Mouse (Mus musculus) liver, embryonic 14.5 days (tissue): ENCODE data around the gene Phlda2. TPM values are rescaled to one million over a fixed set of nuclear protein-coding genes. Genes with fewer than 3 reads are reported as not detected.

Experiments
- ATAC-seq: fragments of 200-750 bp; cut with Nextera tagmentation; 2 replicates; pipeline ENCODE4 v1.8.0; 2017; ENCODE audit warnings: moderate number of reproducible peaks, mild to moderate bottlenecking, moderate library complexity; ENCODE audit not compliant: insufficient read depth
- DNase-seq, 3 experiments: peaks; one replicate each; pipeline ENCODE4 v3.0.0-alpha.2; 2012 to 2013; ENCODE audit warnings: low read depth in 3 of 3, low spot score in 3 of 3
- H3K27ac ChIP-seq: fragments of 300-500 bp; sonication (generic); 2 replicates; pipeline ENCODE4 v1.5.1; 2014; ENCODE audit warnings: moderate library complexity, mild to moderate bottlenecking, control low read depth, inconsistent platforms
- H3K27me3 ChIP-seq: fragments of 300-500 bp; sonication (generic); 2 replicates; pipeline ENCODE4 v1.6.1; 2014; ENCODE audit warnings: mild to moderate bottlenecking, low read length, moderate library complexity; ENCODE audit not compliant: control insufficient read depth, insufficient read depth
- H3K36me3 ChIP-seq: fragments of 300-500 bp; sonication (generic); replicated peaks from 2 replicates; pipeline ENCODE4 v1.6.1; 2014; ENCODE audit warnings: low read depth; ENCODE audit not compliant: control insufficient read depth, insufficient read depth
- H3K4me1 ChIP-seq, 2 experiments: fragments of 200-500 bp in 1 of 2; fragments of 300-500 bp in 1 of 2; sonication (generic) in 1 of 2; replicated peaks; 2 replicates each; pipeline ENCODE4 v1.6.1; 2012 to 2014; ENCODE audit warnings: antibody characterized with exemption in 1 of 2, inconsistent platforms in 1 of 2, low read length in 1 of 2; ENCODE audit not compliant: control insufficient read depth in 2 of 2, insufficient read depth in 2 of 2
- H3K4me2 ChIP-seq: fragments of 300-500 bp; sonication (generic); 2 replicates; pipeline ENCODE4 v1.6.1; 2014; ENCODE audit warnings: low read depth, mild to moderate bottlenecking, control low read depth, moderate library complexity
- H3K4me3 ChIP-seq, 2 experiments: fragments of 200-500 bp in 1 of 2; fragments of 300-500 bp in 1 of 2; sonication (generic) in 1 of 2; 2 replicates each; pipeline ENCODE4 v1.5.1; 2012 to 2014; ENCODE audit warnings: low read depth in 2 of 2, low read length in 2 of 2, mild to moderate bottlenecking in 2 of 2, control low read depth in 1 of 2, inconsistent platforms in 1 of 2, moderate library complexity in 1 of 2; ENCODE audit not compliant: insufficient read depth in 1 of 2
- H3K9ac ChIP-seq: fragments of 300-500 bp; sonication (generic); replicated peaks from 2 replicates; pipeline ENCODE4 v1.6.1; 2014; ENCODE audit warnings: mild to moderate bottlenecking, control low read depth, moderate library complexity
- H3K9me3 ChIP-seq: fragments of 300-500 bp; sonication (generic); 2 replicates; pipeline ENCODE4 v1.6.1; 2016; ENCODE audit warnings: low read length, mixed read lengths; ENCODE audit not compliant: control insufficient read depth
- CTCF ChIP-seq: IDR thresholded peaks from 2 replicates; pipeline ENCODE4 v1.5.1; 2016; ENCODE audit warnings: antibody characterized with exemption, low read depth, control low read depth
- EP300 ChIP-seq: IDR thresholded peaks from 2 replicates; pipeline ENCODE4 v1.6.1; 2016; ENCODE audit warnings: antibody characterized with exemption, low read depth
- WGBS: fragments of 180-500 bp; shearing (Covaris S2); extraction: QIAGEN DNeasy Blood & Tissue Kit; methylation state at CpG from one replicate; pipeline ENCODE4 v1.1.7; 2014; ENCODE audit not compliant: insufficient replicate concordance; 5-methylcytosine and 5-hydroxymethylcytosine counted together
- polyA plus RNA-seq, 2 experiments: library from polyadenylated mRNA; depleted of rRNA in 1 of 2; stranded (reverse) in 1 of 2; unstranded in 1 of 2; fragments of >200 nt; fragmentation: Nextera tagmentation in 1 of 2; extraction: Ambion mirVana in 1 of 2; gene quantifications; 2 replicates each; pipeline versions ENCODE4 v1.2.1 to v1.2.3; 2012 to 2014

Gene Phlda2
- polyA plus RNA-seq, 2 experiments = 18.2 to 23.2 TPM

GRCm38 (mm10) chr7:143481806-143482387 lies 21.1 kb downstream of the Phlda2 start:
- ATAC-seq (no peak), DNase-seq (no peak)
- TF ChIP-seq CTCF (no peak), EP300 (no peak)
- Histone ChIP-seq H3K36me3 (no peaks in the 10 kb centered on the region), H3K27ac (no peak overlapping the region), H3K4me3 (no peak overlapping the region), H3K27me3 (no peaks in the 10 kb centered on the region; the same call in 1 of the 2 replicates), H3K4me1 (no peaks in the 10 kb centered on the region), H3K9ac (no peak overlapping the region), H3K4me2 (no peak overlapping the region), H3K9me3 (no peaks in the 10 kb centered on the region)
- WGBS = 35% methylated on average over 5 of the region's 5 CpGs

- WGBS = 21% methylated on average over 13 of the region's 13 CpGs
- Histone ChIP-seq H3K27ac (no peak overlapping the region), H3K36me3 (no peaks in the 10 kb centered on the region), H3K9ac (no peak overlapping the region), H3K9me3 (no peaks in the 10 kb centered on the region), H3K4me1 (no peaks in the 10 kb centered on the region; a peak in 1 of 4 replicates), H3K4me2 (no peak overlapping the region), H3K27me3 (no peaks in the 10 kb centered on the region; the same call in 1 of the 2 replicates), H3K4me3 (no peak overlapping the region)
- no peak for TF ChIP-seq EP300
- TF ChIP-seq CTCF = peak; percentile 89
- ATAC-seq (0 out of 2 replicates have a peak, but pooled peaks have one; percentile 26), DNase-seq (no peak)
These were observed 22.5 kb downstream of the Phlda2 start for GRCm38 (mm10) chr7:143480498-143480897.

GRCm38 (mm10) chr7:143477800-143478199 lies 25.1 kb downstream of the Phlda2 start:
- TF ChIP-seq EP300 = no peak
- TF ChIP-seq CTCF = no peak
- H3K4me2 ChIP-seq = no peak overlapping the region
- H3K4me3 ChIP-seq = no peak overlapping the region
- ATAC-seq (no peak), DNase-seq (no peak)
- no peak overlapping the region for H3K27ac ChIP-seq
- no peak overlapping the region for H3K9ac ChIP-seq
- 73% methylated on average over 5 of the region's 5 CpGs for WGBS
- H3K27me3 ChIP-seq = no peaks in the 10 kb centered on the region; the same call in 1 of the 2 replicates
- H3K36me3 ChIP-seq = no peaks in the 10 kb centered on the region
- H3K4me1 ChIP-seq = peaks cover 0 to 3% of the 10 kb centered on the region in 2 experiments; a peak in 1 of 4 replicates
- no peaks in the 10 kb centered on the region for H3K9me3 ChIP-seq

- H3K4me3 ChIP-seq = no peak overlapping the region
- WGBS = 60% methylated on average over 3 of the region's 3 CpGs
- no peaks in the 10 kb centered on the region for H3K36me3 ChIP-seq
- H3K4me1 ChIP-seq = peaks cover 0 to 3% of the 10 kb centered on the region in 2 experiments; a peak in 1 of 4 replicates
- no peaks in the 10 kb centered on the region; the same call in 1 of the 2 replicates for H3K27me3 ChIP-seq
- H3K9me3 ChIP-seq = no peaks in the 10 kb centered on the region
- no peak overlapping the region for H3K9ac ChIP-seq
- no peak for TF ChIP-seq EP300
- TF ChIP-seq CTCF = peak; percentile 26; the same call in 1 of the 2 replicates
- ATAC-seq = no peak
- no peak overlapping the region for H3K27ac ChIP-seq
- no peak for DNase-seq
- no peak overlapping the region for H3K4me2 ChIP-seq
These were observed 26.1 kb downstream of the Phlda2 start for GRCm38 (mm10) chr7:143476702-143477335.

- ATAC-seq = no peak
- no peaks in the 10 kb centered on the region for H3K36me3 ChIP-seq
- H3K27ac ChIP-seq = no peak overlapping the region
- H3K4me2 ChIP-seq = no peak overlapping the region
- no peaks in the 10 kb centered on the region for H3K9me3 ChIP-seq
- no peaks in the 10 kb centered on the region for H3K27me3 ChIP-seq
- DNase-seq = no peak
- peaks cover 0 to 3% of the 10 kb centered on the region in 2 experiments; a peak in 1 of 4 replicates for H3K4me1 ChIP-seq
- no peak overlapping the region for H3K4me3 ChIP-seq
- 47% methylated on average over 11 of the region's 11 CpGs for WGBS
- TF ChIP-seq EP300 (no peak), CTCF (no peak)
- H3K9ac ChIP-seq = no peak overlapping the region
These were observed 27.1 kb downstream of the Phlda2 start for GRCm38 (mm10) chr7:143475876-143476275.
